Mouse (Mus musculus) left cerebral cortex, postnatal 36 days (tissue): Measurements from ENCODE around the gene Nr1d1. TPM values are rescaled to one million over a fixed set of nuclear protein-coding genes. Genes with fewer than 3 reads are reported as not detected.

Source experiments
- DNase-seq, 2 experiments: peaks; one replicate each; pipeline ENCODE4 v3.0.0; 2021 to 2022; ENCODE audit warnings: low spot score in 2 of 2, mixed read lengths in 1 of 2
- intact Hi-C: fragments of 180-260 bp; cut with DNase I; formaldehyde crosslinking; loops from one replicate; pipeline ENCODE4 v1.15.1; 2025
- total RNA-seq, 2 experiments: library from RNA; stranded (reverse); gene quantifications; 2 replicates each; pipeline ENCODE4 v1.2.3; 2021

The Nr1d1 gene
- total RNA-seq, 2 experiments from 2014 or later: 117 to 141 TPM

GRCm38 (mm10) chr11:98773635-98774295 lies 1.4 kb downstream of the Nr1d1 start:
- peak; percentile 99 to 100 for DNase-seq
- intact Hi-C loops: loop anchor here (1.0 kb wide), 1 partner anchor 10 kb away; no protein-coding TSS in a partner anchor

GRCm38 (mm10) chr11:98772667-98773171 lies 2.4 kb downstream of the Nr1d1 start:
- intact Hi-C loops: no loop called here
- DNase-seq: peak; percentile 44 to 48

- peak in 1 of 2 experiments; percentile 32 for DNase-seq
- intact Hi-C loops: no loop called here
Measured at GRCm38 (mm10) chr11:98771844-98772525, 3.1 kb downstream of the Nr1d1 start.

- DNase-seq: peak in 1 of 2 experiments; percentile 31
- intact Hi-C loops: no loop called here
Measured at GRCm38 (mm10) chr11:98771131-98771530, 4.0 kb downstream of the Nr1d1 start.

GRCm38 (mm10) chr11:98770096-98770975 lies 4.8 kb downstream of the Nr1d1 start:
- intact Hi-C loops: no loop called here
- DNase-seq: peak; percentile 80 to 83

- no peak for DNase-seq
- intact Hi-C loops: no loop called here
Measured at GRCm38 (mm10) chr11:98769007-98769954, 5.9 kb downstream of the Nr1d1 start.

GRCm38 (mm10) chr11:98768127-98769006 lies 6.8 kb downstream of the Nr1d1 start:
- intact Hi-C loops: no loop called here
- peak; percentile 58 to 67 for DNase-seq

GRCm38 (mm10) chr11:98767713-98768112 lies 7.4 kb downstream of the Nr1d1 start:
- intact Hi-C loops: no loop called here
- DNase-seq: peak in 1 of 2 experiments; percentile 26

GRCm38 (mm10) chr11:98767276-98767675 lies 7.9 kb downstream of the Nr1d1 start:
- peak; percentile 50 to 53 for DNase-seq

GRCm38 (mm10) chr11:98766816-98767215 lies 8.3 kb downstream of the Nr1d1 start:
- peak in 1 of 2 experiments; percentile 7 for DNase-seq

More at GRCm38 (mm10) chr11:98767276-98767675, 7.9 kb downstream of the Nr1d1 start:
- intact Hi-C loops: no loop called here

GRCm38 (mm10) chr11:98766346-98766745 lies 8.8 kb downstream of the Nr1d1 start:
- intact Hi-C loops: no loop called here

More at GRCm38 (mm10) chr11:98766816-98767215, 8.3 kb downstream of the Nr1d1 start:
- intact Hi-C loops: no loop called here

GRCm38 (mm10) chr11:98765421-98766309 lies 9.5 kb downstream of the Nr1d1 start:
- no peak for DNase-seq
- intact Hi-C loops: no loop called here

More at GRCm38 (mm10) chr11:98766346-98766745, 8.8 kb downstream of the Nr1d1 start:
- DNase-seq: peak in 1 of 2 experiments; percentile 13

GRCm38 (mm10) chr11:98764746-98765145 lies 10.4 kb downstream of the Nr1d1 start:
- no peak for DNase-seq

GRCm38 (mm10) chr11:98764091-98764490 lies 11.0 kb downstream of the Nr1d1 start:
- no peak for DNase-seq
- intact Hi-C loops: loop anchor here (5.0 kb wide), 1 partner anchor 47 kb away; no protein-coding TSS in a partner anchor

More at GRCm38 (mm10) chr11:98764746-98765145, 10.4 kb downstream of the Nr1d1 start:
- intact Hi-C loops: loop anchor here (5.0 kb wide), 1 partner anchor 47 kb away; no protein-coding TSS in a partner anchor

GRCm38 (mm10) chr11:98763502-98763861 lies 11.7 kb downstream of the Nr1d1 start:
- intact Hi-C loops: loop anchor here (5.0 kb wide), 1 partner anchor 46 kb away; no protein-coding TSS in a partner anchor
- no peak for DNase-seq

GRCm38 (mm10) chr11:98762756-98763501 lies 12.2 kb downstream of the Nr1d1 start:
- peak; percentile 62 to 63 for DNase-seq
- intact Hi-C loops: loop anchor here (5.0 kb wide), 1 partner anchor 46 kb away; no protein-coding TSS in a partner anchor
